Mouse (Mus musculus) adrenal gland, adult (tissue): ENCODE measurements at regions not wholly inside any gene's neighbourhood (a gene's known extent, or its start where the extent isn't known, plus 50 kb on each side); places are given as distances from the start of the nearest gene placed in this dataset.
A peak's percentile ranks its signal among the peaks of the same experiment; 100 is the strongest.

ENCODE experiments used
- DNase-seq, 2 experiments: peaks; one replicate each; pipeline ENCODE4 v3.0.0; 2022 to 2023; ENCODE audit warnings: low spot score in 1 of 2; ENCODE audit not compliant: inconsistent age in 2 of 2

DNA sequence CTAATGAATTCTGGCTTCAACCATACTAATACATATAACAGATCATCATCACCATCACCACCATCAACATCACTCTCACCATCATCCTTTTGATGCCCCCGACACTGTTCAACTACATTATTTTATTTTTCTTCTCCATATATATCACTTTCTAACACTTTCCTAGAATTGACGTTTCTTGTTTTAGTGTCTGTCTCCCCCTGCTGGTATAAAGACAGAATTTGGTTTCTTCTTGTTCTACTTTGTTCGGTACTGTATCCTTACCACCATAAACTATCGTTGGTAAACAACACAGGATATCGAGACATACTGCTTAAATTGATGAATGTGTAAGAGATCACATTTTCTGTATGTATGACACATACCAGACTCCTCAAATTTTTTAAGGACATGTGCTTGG, 92.5 kb upstream of the Tab3 start:
- DNase-seq, result peak in 1 of 2 experiments; percentile 35

DNA sequence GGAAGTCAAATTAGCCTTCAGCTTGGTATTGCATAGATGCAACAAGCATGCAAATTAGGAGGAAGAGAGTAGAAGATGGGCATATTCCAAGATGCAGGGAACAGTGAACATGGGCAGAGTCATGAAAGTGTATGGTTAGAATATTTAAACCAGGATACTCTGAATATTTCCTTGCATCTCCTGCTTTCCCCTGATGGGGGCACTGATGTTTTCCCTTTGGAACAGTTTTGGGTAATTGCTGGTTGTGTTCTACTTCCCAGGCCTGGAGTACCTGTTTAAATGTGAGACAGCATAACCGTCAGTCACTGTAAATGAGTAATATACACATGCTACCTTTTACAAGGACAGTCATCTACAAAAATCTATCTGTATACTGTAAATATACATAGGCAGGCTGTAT, 76.9 kb upstream of the Tab3 start:
- DNase-seq, result peak in 1 of 2 experiments; percentile 44
